Mouse (Mus musculus) ES-Bruce4 (cell line): Measurements from ENCODE around the gene Nfyc. TPM values are rescaled to one million over a fixed set of nuclear protein-coding genes. Genes with fewer than 3 reads are reported as not detected.

Experiments used
- H3K27ac ChIP-seq: 2 replicates; pipeline ENCODE4 v1.5.1; 2012; ENCODE audit warnings: low read length, inconsistent platforms; ENCODE audit not compliant: insufficient read depth
- H3K27me3 ChIP-seq: 2 replicates; pipeline ENCODE4 v1.6.1; 2012; ENCODE audit warnings: mild to moderate bottlenecking, low read length, inconsistent platforms; ENCODE audit not compliant: control insufficient read depth, poor library complexity, insufficient read depth, severe bottlenecking
- H3K36me3 ChIP-seq: 2 replicates; pipeline ENCODE4 v1.6.1; 2012; ENCODE audit warnings: inconsistent platforms, mild to moderate bottlenecking, low read length, moderate library complexity; ENCODE audit not compliant: control insufficient read depth, poor library complexity, insufficient read depth, severe bottlenecking
- H3K4me1 ChIP-seq: one replicate; pipeline ENCODE4 v1.8.1; 2011; ENCODE audit warnings: low read length; ENCODE audit not compliant: control insufficient read depth, insufficient read depth
- H3K4me3 ChIP-seq: 2 replicates; pipeline ENCODE4 v1.5.1; 2011; ENCODE audit warnings: low read depth, mild to moderate bottlenecking, low read length
- H3K9ac ChIP-seq: 2 replicates; pipeline ENCODE4 v1.6.1; 2012; ENCODE audit warnings: low read depth, mild to moderate bottlenecking, inconsistent platforms; ENCODE audit not compliant: poor library complexity, severe bottlenecking
- H3K9me3 ChIP-seq: replicated peaks from 2 replicates; pipeline ENCODE4 v1.6.1; 2012; ENCODE audit warnings: mild to moderate bottlenecking, low read length, inconsistent platforms; ENCODE audit not compliant: control insufficient read depth, poor library complexity, insufficient read depth, severe bottlenecking
- CTCF ChIP-seq: IDR thresholded peaks from one replicate; pipeline ENCODE4 v1.8.1; 2011; ENCODE audit warnings: low read depth, low read length
- EP300 ChIP-seq: IDR thresholded peaks from 2 replicates; pipeline ENCODE4 v1.6.1; 2011; ENCODE audit warnings: low read depth, low read length; ENCODE audit not compliant: insufficient read depth
- POLR2A ChIP-seq: IDR thresholded peaks from one replicate; pipeline ENCODE4 v1.8.1; 2011; ENCODE audit warnings: low read length; ENCODE audit not compliant: insufficient read depth
- polyA plus RNA-seq: library from polyadenylated mRNA; stranded (reverse); fragments of >200 nt; gene quantifications from 2 replicates; pipeline ENCODE4 v1.2.4, GENCODE M21; 2011; ENCODE audit warnings: low read depth; ENCODE audit not compliant: missing spikeins, insufficient read depth, insufficient read length

Nfyc gene
- polyA plus RNA-seq, 1 experiment = 40.1 TPM

DNA sequence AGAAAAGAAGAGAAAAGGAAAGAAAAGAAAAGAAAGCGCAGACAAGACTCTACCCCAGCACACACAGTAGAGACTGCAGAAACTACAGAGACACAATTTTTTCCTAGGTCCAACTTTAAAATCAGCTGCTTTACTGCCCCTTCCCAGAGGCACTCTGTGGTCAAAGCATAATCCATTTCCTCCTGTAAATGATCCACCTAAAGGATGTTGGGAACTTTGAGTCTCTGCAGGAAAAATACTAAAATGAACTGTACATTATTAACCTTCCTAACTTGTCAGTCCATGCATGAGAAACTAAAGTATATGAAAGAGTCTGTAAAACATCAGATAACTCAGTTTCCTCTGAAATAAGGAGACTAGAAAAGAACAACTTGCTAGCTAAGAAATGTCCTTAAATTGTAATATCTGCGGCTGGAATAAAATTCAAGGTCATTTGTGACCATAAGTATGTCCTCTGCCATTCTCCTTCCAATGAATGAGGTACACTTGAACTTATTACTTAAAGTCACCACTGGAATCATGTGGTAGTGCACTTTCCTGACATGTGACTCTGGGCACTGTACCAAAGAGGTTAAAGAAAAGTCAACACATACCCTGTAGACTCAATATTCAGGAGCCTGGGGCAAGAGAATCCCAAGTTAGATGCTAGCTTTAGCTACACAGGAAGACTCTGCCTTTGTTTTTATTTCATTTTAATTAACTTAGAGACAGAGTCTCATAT lies 9.0 kb downstream of the Nfyc start:
- Histone ChIP-seq H3K36me3 (no peaks in the 10 kb centered on the region), H3K9ac (no peak overlapping the region), H3K27ac (no peak overlapping the region), H3K27me3 (no peaks in the 10 kb centered on the region), H3K4me3 (no peak overlapping the region), H3K4me1 (no peaks in the 10 kb centered on the region), H3K9me3 (no peaks in the 10 kb centered on the region)
- TF ChIP-seq EP300 (no peak), POLR2A (no peak), CTCF (no peak)

DNA sequence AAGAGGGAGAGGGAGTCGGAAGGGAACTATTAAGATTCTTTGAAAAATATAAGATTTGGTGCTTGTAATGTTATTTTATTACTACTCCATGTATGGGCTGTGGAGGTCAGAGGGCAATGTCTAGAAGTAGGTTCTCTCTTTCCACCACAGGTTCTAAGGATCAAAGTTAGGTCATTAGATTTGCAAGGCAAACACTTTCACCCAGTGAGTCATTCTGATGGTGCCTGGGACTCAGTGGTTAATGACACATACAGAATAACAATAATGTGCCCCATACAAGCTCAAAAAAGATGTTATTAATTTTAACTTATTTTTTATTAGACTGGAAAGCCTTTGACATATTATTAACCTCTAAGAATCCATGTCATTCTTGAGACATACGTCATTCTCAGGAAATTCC lies 11.5 kb downstream of the Nfyc start:
- no peaks in the 10 kb centered on the region for H3K36me3 ChIP-seq
- H3K4me1 ChIP-seq = no peaks in the 10 kb centered on the region
- no peak for TF ChIP-seq CTCF
- no peak for TF ChIP-seq POLR2A
- H3K27ac ChIP-seq = no peak overlapping the region
- H3K4me3 ChIP-seq = no peak overlapping the region
- no peak overlapping the region for H3K9ac ChIP-seq
- H3K27me3 ChIP-seq = no peaks in the 10 kb centered on the region
- no peaks in the 10 kb centered on the region for H3K9me3 ChIP-seq

DNA sequence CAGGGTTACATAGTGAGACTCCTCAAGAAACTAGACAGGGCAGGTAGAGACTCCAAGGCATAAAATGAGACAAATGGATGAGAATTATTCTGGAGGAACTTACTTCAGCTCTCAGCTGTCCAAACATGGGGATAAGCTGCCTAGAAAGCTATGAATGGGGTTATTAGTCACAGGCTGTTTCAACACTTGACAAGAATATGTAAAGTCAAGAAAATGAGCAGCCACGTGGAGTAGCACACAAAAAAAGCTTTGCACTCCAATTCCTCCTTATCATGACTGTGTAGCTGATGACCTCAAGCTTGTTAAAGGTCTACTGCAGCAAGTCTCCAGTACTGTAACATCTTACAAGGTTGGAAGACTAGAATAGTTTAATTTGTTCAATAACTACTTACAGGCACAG lies 12.1 kb downstream of the Nfyc start:
- Histone ChIP-seq H3K9ac (no peak overlapping the region), H3K9me3 (no peaks in the 10 kb centered on the region), H3K4me1 (peaks cover under 1% of the 10 kb centered on the region), H3K27me3 (no peaks in the 10 kb centered on the region), H3K4me3 (no peak overlapping the region), H3K27ac (no peak overlapping the region), H3K36me3 (no peaks in the 10 kb centered on the region)
- TF ChIP-seq POLR2A (no peak), CTCF (no peak), EP300 (no peak)

DNA sequence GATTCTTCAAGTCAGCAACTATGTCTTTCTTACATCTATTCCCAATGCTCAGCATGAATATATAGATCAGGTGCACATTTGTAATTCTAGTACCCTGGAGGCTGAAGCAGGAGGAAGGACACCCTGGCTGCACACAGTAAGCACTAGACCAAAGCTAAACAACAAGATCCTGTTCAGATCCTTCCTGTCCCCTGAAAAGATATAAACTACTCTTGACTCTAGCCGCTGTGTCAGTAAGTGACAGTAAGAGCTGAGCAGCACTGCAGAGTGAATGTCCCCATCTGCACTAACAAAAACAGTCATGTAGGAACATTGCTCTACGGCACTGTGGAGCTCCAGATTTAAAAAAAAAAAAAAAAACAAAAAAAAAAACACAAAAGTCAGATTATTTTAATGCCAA lies 13.4 kb downstream of the Nfyc start:
- Histone ChIP-seq H3K4me1 (peaks cover 3% of the 10 kb centered on the region), H3K36me3 (no peaks in the 10 kb centered on the region), H3K4me3 (no peak overlapping the region), H3K27me3 (no peaks in the 10 kb centered on the region), H3K27ac (no peak overlapping the region), H3K9ac (no peak overlapping the region), H3K9me3 (no peaks in the 10 kb centered on the region)
- TF ChIP-seq POLR2A = no peak
- no peak for TF ChIP-seq EP300
- no peak for TF ChIP-seq CTCF

DNA sequence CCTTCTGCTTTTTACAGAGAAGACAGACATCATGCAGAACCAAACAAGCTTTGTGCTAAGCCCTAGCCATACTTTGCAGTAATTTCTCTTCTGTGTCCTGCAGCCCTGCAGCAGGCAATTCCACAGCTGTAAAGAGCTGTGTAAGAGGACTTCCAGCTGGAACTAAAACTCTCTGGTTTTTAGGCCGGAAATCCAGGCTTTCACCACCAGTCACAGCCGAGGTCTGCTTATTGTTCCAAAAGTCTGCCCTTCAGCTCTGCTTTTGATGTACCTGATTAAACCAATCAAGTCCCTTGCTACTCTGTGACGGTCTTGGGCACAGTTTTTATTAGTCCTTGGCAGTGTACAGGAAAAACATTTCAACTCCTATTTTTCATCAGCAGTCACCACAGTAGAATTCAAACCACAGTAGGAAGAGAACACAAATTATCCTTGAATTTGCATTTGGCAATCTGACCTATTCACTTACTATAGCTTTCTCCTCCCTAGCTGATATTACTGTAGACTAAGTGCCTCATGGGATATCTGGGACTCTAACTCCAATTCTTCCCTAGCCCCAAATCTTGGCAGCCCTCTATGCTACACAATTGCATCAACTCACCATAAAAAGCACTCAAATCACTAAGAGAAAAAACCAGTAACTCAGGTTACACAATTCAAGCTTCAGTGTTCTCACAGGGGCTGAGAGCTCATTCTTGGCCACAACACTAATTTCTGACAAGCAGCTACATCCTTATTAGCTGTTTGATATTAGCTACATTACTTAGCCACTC lies 14.2 kb downstream of the Nfyc start:
- no peak overlapping the region for H3K4me3 ChIP-seq

More for the DNA sequence above, 14.2 kb downstream of the Nfyc start:
- no peaks in the 10 kb centered on the region for H3K27me3 ChIP-seq
- H3K9me3 ChIP-seq = no peaks in the 10 kb centered on the region
- H3K27ac ChIP-seq = peak overlapping the region; percentile 83
- H3K9ac ChIP-seq = peak overlapping the region; percentile 40
- H3K36me3 ChIP-seq = no peaks in the 10 kb centered on the region
- peaks cover 5% of the 10 kb centered on the region for H3K4me1 ChIP-seq
- TF ChIP-seq POLR2A (no peak), EP300 (no peak), CTCF (no peak)
